Mouse (Mus musculus) ES-CJ7 (cell line): ENCODE measurements around the gene Rapgef1.
A peak's percentile ranks its signal among the peaks of the same experiment; 100 is the strongest.

ENCODE experiments used
- DNase-seq: peaks from one replicate; pipeline ENCODE4 v3.0.0; 2011; ENCODE audit warnings: low read depth, low spot score

The Rapgef1 gene

DNA sequence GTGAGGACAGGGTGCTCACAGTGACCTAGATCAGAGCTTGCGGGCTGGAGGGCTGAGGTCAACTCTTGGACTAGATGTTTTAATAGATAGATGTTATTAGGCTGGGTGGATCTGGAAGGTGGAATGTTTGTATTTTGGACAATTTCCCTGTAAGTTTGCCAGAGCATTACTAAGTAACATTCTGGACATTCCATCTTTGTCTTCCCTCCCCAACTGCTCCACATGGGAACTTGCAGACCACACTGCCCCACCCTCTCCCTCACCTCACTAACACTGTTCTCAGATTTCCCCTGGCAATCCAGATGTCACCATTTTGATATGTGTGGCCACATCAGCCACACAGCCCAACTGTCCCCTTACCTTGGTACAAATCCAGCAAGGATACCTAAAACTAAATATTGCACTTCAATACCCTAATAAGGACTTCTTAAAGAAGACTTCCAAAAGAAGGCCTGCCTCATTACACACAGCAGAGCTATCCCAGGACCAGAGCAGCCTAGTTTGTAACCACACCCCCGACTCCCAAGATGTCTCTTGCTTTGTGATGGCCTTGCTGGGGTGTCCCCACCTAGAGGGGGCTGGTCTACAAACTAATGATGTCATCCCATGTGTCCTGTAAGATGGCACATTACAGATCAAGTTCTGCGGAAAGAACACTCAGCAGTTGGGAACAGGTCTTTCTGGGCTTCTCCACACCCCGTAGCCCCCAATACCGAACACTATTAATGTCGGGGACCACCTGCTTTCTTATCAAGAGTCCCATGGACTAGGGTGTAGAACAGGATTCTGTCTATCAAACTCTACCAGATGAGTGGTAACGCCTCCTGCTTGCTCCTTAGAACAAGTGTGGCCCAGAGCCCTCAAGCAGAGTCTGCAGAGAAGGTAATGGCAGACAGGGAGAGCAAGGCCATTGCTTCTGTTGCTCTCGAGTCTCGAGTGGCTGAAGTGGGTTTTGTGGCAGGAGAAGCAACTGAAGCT lies 83.9 kb downstream of the Rapgef1 start:
- no peak for DNase-seq

DNA sequence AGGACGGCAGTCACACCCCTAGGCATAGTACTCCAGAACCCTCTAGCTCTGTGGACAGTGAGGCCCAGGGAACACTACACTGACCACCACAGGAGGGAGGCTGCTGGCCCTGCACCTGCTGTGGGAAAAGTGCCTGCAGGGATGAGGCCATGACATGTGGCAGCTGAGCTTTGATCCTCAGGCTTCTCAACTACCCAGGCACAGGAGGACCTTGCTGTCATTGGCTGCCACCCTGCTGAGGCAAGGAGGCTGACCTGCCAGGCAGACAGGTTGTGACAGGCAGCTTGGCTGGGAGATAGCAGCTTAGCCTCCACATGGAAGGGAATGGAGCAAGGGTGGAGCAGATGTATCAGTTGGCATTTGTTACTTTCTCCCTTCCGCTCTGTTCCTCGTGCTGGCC lies 86.0 kb downstream of the Rapgef1 start:
- DNase-seq: no peak

GRCm38 (mm10) chr2:29706726-29707620 lies 87.5 kb downstream of the Rapgef1 start:
- DNase-seq: no peak

GRCm38 (mm10) chr2:29707731-29708130 lies 88.2 kb downstream of the Rapgef1 start:
- DNase-seq: peak; percentile 65

DNA sequence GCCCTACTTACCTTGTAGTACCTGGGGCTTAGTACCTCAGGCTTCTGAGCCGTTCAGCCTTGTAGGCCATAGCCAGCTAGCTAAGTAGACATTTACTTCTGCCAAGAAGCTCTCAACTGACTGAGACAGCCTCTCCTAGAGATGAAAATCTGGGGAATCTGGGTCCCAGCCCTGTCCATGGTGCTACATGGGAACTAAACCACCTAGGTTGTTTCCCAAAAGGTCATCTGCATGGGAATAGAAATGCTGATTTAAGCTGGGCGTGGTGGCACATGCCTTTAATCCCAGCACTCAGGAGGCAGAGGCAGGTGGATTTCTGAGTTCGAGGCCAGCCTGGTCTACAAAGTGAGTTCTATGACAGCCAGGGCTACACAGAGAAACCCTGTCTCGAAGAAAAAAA lies 88.7 kb downstream of the Rapgef1 start:
- peak; percentile 89 for DNase-seq

DNA sequence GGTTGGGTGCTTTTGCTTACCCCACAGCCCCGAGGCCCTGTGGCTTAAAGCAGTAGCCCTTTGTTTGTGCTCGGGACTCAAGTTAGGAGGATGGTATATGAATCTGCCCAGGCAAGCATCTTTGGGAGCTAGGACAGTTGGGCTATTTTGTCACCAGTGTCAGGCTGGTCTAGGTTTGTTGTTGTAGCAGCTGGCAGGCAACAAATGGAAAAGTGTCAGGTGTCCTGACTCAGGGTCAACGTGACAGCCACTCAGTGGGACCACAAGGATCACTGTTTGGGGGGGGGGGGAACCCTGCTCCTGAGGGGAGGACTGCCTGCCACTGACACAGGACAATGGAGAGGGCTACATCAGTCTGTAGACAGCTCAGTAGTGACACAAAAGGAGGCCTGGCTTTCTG lies 91.5 kb downstream of the Rapgef1 start:
- no peak for DNase-seq

GRCm38 (mm10) chr2:29711877-29712276 lies 92.4 kb downstream of the Rapgef1 start:
- peak; percentile 40 for DNase-seq

- no peak for DNase-seq
These were observed 94.0 kb downstream of the Rapgef1 start for GRCm38 (mm10) chr2:29713501-29713900.

DNA sequence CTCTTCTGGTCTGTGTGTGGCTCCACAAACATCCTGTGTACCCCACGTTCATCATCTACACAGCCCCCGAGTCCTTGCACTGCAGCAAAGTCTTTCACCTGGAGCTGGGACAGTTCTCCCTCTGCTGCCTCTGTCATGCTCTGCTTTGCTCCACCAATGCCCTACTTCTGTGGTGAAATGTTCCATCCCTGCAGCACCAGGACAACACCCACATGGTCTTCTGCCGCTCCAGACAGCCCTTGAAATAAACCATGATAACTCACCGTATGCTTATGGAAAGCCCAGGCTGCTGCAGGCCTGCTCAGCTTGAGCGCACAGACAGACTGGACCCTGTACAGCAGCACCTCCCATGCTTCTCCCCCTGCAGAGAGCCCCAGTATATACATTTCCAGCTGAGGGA lies 94.6 kb downstream of the Rapgef1 start:
- DNase-seq: no peak

DNA sequence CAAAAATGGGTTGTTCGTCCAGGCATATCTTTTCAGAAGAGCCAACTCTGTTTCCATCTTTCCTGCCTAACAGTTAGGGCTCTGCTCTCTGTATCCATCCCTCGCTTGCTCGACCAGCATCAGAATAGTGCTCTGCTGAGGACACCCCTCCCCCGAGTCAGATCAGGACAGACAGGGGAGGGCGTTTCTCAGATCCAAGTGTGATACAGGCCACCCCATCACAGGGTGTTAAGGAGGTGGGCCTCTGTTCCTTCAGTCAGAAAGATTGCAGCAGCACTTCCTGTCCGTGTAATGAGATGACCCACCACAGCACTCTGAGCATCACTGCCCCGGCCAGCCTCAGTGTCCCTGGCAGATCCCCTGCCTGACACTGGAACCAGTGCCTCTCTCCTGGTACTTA lies 96.6 kb downstream of the Rapgef1 start:
- DNase-seq: no peak

DNA sequence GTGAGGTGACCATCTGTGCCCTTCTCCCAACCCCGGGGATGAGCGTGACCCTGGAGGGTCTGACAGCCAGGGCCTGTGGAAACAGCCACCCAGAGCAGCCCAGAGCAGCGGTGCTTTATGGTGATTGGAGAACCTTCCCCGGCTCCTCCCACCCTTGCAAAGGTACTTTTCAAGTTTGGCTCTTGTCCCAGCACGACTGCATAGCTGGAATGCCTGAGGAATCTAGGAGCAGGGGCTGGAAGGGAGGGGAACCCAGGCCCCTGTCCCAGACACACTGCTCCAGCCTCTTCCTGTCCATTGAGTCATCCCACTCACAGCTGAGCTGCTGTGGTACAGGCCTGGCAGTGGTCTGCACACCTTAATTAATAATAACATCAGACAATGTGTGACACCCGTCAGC lies 97.2 kb downstream of the Rapgef1 start:
- DNase-seq: peak; percentile 88

- DNase-seq: no peak
These were observed 99.1 kb downstream of the Rapgef1 start for GRCm38 (mm10) chr2:29718581-29718980.

GRCm38 (mm10) chr2:29723132-29723531 lies 103.6 kb downstream of the Rapgef1 start:
- DNase-seq: no peak

DNA sequence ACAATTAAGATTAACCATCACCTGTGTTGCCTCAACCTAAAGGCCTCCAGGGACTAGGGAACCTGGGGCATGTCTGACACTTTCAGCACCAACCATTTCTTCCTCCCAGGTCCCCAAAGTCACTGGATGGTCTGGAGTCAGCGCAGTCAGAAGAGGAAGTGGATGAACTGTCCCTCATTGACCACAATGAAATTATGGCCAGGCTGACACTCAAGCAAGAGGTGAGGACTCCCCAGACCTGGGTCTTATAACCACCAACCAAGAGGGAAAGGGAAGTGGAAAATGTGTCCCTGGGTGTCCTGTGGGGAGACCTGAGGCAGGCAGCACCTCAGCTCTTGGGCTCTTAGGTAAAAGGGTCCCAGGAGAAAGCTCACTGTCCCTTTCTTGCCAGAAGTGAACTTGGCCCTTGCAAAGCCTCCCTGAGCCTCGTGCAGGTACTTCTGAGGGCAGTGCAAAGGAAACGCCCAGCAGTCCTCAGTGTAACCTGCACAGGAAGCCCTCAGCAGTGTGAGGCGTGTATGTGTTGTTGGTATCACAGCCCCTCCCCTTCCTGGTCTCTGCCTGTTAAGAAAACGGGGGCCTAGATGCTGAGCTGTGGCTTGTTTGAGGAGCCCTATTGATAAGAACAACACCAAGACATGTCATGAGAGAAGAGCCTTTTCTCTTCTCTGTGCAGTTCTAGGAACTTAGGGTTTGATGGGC lies 105.3 kb downstream of the Rapgef1 start:
- DNase-seq: no peak

- peak; percentile 87 for DNase-seq
These were observed 110.0 kb downstream of the Rapgef1 start for GRCm38 (mm10) chr2:29729500-29729899.

DNA sequence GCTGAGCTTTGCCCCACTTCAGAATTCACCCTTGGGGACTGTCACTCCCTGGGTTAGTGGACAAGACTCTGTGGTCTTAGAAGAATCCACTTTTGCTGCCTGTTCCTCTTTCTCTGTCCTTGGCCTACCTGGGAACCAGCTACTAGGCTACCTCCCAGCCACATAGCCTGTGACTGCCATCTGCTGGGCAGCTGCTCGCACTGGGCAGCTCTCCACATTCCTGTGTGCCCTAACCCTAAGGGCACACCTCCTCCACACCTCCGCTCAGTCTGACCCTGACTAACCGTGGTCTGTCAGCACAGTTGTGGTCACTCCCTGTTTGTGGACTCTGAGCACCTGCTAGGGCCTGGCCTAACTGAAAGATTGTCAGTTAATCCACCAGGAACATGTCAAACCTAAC lies 112.0 kb downstream of the Rapgef1 start:
- DNase-seq: peak; percentile 56

DNA sequence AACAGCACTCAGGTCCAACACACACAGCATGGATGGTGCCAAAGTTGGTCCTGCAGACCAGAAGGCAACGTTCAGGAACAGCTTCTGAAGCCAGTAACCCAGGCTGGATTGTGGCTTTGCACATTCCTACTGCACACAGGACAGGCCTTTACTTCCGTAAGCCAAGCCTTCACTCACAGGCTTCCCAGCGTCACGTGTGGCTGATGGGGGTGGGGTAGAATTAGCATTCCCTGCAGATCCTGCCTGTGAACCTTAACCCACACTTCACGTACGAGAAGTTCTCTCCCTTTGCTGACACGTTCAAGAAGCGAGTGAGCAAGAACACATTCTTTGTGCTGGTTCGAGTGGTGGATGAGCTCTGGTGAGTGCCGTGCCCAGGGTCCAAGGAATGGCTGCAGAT lies 113.0 kb downstream of the Rapgef1 start:
- DNase-seq: no peak

- no peak for DNase-seq
These were observed 113.8 kb downstream of the Rapgef1 start for GRCm38 (mm10) chr2:29733348-29733747.

DNA sequence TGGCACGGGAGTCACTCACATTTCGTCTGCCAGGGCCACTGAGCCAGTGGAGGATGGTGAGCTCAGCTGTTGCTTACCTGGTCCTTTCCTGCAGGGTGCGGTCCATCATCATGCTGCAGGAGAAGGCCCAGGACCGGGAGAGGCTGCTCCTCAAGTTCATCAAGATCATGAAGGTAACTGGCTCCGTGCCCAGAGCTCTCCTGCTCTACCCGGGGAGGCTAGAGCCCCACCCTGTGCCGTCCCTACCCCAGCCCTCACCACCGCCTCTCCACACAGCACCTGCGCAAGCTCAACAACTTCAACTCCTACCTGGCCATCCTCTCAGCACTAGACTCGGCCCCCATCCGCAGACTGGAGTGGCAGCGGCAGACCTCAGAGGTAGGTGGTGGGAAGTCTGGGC lies 116.2 kb downstream of the Rapgef1 start:
- no peak for DNase-seq

GRCm38 (mm10) chr2:29737209-29737925 lies 117.8 kb downstream of the Rapgef1 start:
- DNase-seq: no peak

DNA sequence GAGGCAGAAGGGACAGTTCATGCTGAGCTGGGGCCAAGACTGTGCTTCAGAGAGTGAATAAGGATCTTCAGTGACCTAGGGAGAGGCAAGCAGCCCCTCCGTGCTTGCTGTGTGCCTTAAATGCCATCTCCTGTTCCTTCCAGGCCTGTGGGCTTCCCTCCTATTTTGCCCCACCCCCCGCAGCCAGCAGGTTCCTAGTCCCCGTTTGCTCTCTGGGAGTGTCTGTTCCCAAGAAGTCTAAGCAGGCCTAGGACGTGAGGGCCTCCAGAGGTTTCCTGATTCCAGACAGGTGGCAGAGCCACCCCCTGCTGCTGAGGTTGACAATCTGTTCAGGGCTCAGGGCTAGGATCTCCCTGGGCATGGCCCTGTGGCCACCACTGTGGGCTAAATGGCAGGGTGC lies 119.3 kb downstream of the Rapgef1 start:
- no peak for DNase-seq
